18 mouse cellular contexts compared by ENCODE assay signal in genomic region chr3:97960783-97961594, GRCm38 (mm10). TPM values are rescaled to one million over a fixed set of nuclear protein-coding genes. Genes with fewer than 3 reads are reported as not detected.
DNase-seq lines count a peak whose midpoint lies in the region; ATAC-seq and TF ChIP-seq lines count a peak whose summit lies in the region.
"Had no signal": no experiment of that assay in that cellular context is flagged by ENCODE, and none has a peak within 500 bp of the region (broad histone marks: within the 10 kb centered on the region; RNA-seq: fewer than 3 reads in every experiment).

No protein-coding gene starts in this region.

- no peak overlapping the region for H3K4me3 ChIP-seq in kidney, embryonic 15.5 days (replicated peaks)
- H3K4me3 ChIP-seq in kidney, embryonic 14.5 days (ENCODE audit: low read length): no peak overlapping the region
- H3K4me3 ChIP-seq in embryonic facial prominence, embryonic 11.5 days (ENCODE audit: low read depth, low read length): no peak overlapping the region
- H3K4me3 ChIP-seq in hindbrain, embryonic 16.5 days (ENCODE audit: low read length): no peak overlapping the region
- H3K4me3 ChIP-seq in midbrain, postnatal 0 days (ENCODE audit: low read depth, low read length): no peak overlapping the region
- H3K4me3 ChIP-seq: erythroblast, embryonic 14.5 days; layer of hippocampus, adult 2 months; liver, embryonic 13.5 days had no signal

- no peaks in the 10 kb centered on the region for H3K27me3 ChIP-seq in kidney, embryonic 15.5 days
- no peaks in the 10 kb centered on the region for H3K27me3 ChIP-seq in kidney, embryonic 14.5 days (ENCODE audit: control insufficient read depth, insufficient read depth, low read length)
- H3K27me3 ChIP-seq in embryonic facial prominence, embryonic 11.5 days (ENCODE audit: control insufficient read depth, insufficient read depth, low read length): no peaks in the 10 kb centered on the region
- H3K27me3 ChIP-seq in hindbrain, embryonic 16.5 days (replicated peaks; ENCODE audit: control insufficient read depth, insufficient read depth, low read length): no peaks in the 10 kb centered on the region
- no peaks in the 10 kb centered on the region for H3K27me3 ChIP-seq in midbrain, postnatal 0 days (ENCODE audit: insufficient read depth, low read length)
- H3K27me3 ChIP-seq: liver, embryonic 13.5 days had no signal

- no peaks in the 10 kb centered on the region for H3K9me3 ChIP-seq in kidney, embryonic 15.5 days (replicated peaks)
- H3K9me3 ChIP-seq in kidney, embryonic 14.5 days (ENCODE audit: control insufficient read depth, low read length): no peaks in the 10 kb centered on the region
- H3K9me3 ChIP-seq in embryonic facial prominence, embryonic 11.5 days (replicated peaks; ENCODE audit: control insufficient read depth, low read length): no peaks in the 10 kb centered on the region
- H3K9me3 ChIP-seq in hindbrain, embryonic 16.5 days (ENCODE audit: control insufficient read depth, low read length): no peaks in the 10 kb centered on the region
- no peaks in the 10 kb centered on the region for H3K9me3 ChIP-seq in midbrain, postnatal 0 days (ENCODE audit: low read length)
- H3K9me3 ChIP-seq: liver, embryonic 13.5 days had no signal

- TF ChIP-seq CTCF in midbrain, postnatal 0 days (IDR thresholded peaks at IDR 0.05): no peak

- DNase-seq in embryonic facial prominence, embryonic 11.5 days (ENCODE audit: low spot score): peak; percentile 28
- DNase-seq in midbrain, postnatal 0 days (ENCODE audit: low spot score): peak; percentile 16
- no peak for DNase-seq in retina, postnatal 1 day
- no peak for DNase-seq in spleen, postnatal 14 days (ENCODE audit: low spot score in 2 of 2)
- DNase-seq: cerebellum, adult 11 months; cerebellum, postnatal 36 days; heart, postnatal 36 days; kidney, adult 9 months; liver, embryonic 13.5 days; lung, postnatal 10 days; right cerebral cortex, postnatal 14 days; thymus, adult 18-20 months had no signal

- WGBS in kidney, embryonic 15.5 days: 72% methylated on average over 14 of the region's 14 CpGs
- 68% methylated on average over 14 of the region's 14 CpGs for WGBS in kidney, embryonic 14.5 days
- 63% methylated on average over 14 of the region's 14 CpGs for WGBS in embryonic facial prominence, embryonic 11.5 days
- WGBS in hindbrain, embryonic 16.5 days: 46% methylated on average over 14 of the region's 14 CpGs
- WGBS in midbrain, postnatal 0 days: 42% methylated on average over 14 of the region's 14 CpGs

- no peaks in the 10 kb centered on the region for H3K36me3 ChIP-seq in kidney, embryonic 15.5 days
- H3K36me3 ChIP-seq in kidney, embryonic 14.5 days (ENCODE audit: control insufficient read depth, insufficient read depth, low read length): no peaks in the 10 kb centered on the region
- no peaks in the 10 kb centered on the region for H3K36me3 ChIP-seq in embryonic facial prominence, embryonic 11.5 days (replicated peaks; ENCODE audit: control insufficient read depth, insufficient read depth, low read depth, low read length)
- H3K36me3 ChIP-seq in hindbrain, embryonic 16.5 days (ENCODE audit: control insufficient read depth, insufficient read depth, low read length): no peaks in the 10 kb centered on the region
- H3K36me3 ChIP-seq in midbrain, postnatal 0 days (ENCODE audit: insufficient read depth, low read length): no peaks in the 10 kb centered on the region
- H3K36me3 ChIP-seq: liver, embryonic 13.5 days had no signal

- no peak overlapping the region for H3K4me2 ChIP-seq in kidney, embryonic 15.5 days
- H3K4me2 ChIP-seq in kidney, embryonic 14.5 days (replicated peaks; ENCODE audit: low read depth, low read length): no peak overlapping the region
- no peak overlapping the region for H3K4me2 ChIP-seq in embryonic facial prominence, embryonic 11.5 days (ENCODE audit: low read depth, low read length)
- H3K4me2 ChIP-seq in hindbrain, embryonic 16.5 days (ENCODE audit: low read length): no peak overlapping the region
- H3K4me2 ChIP-seq in midbrain, postnatal 0 days (ENCODE audit: low read depth, low read length, poor library complexity, severe bottlenecking): no peak overlapping the region
- H3K4me2 ChIP-seq: heart, embryonic 11.5 days; liver, embryonic 13.5 days had no signal

- H3K9ac ChIP-seq in kidney, embryonic 15.5 days: no peak overlapping the region
- H3K9ac ChIP-seq in kidney, embryonic 14.5 days (ENCODE audit: low read depth, low read length): no peak overlapping the region
- H3K9ac ChIP-seq in embryonic facial prominence, embryonic 11.5 days (replicated peaks; ENCODE audit: low read length): no peak overlapping the region
- H3K9ac ChIP-seq in hindbrain, embryonic 16.5 days (ENCODE audit: low read depth, low read length): no peak overlapping the region
- H3K9ac ChIP-seq in midbrain, postnatal 0 days (replicated peaks; ENCODE audit: low read length, poor library complexity, severe bottlenecking): no peak overlapping the region
- H3K9ac ChIP-seq: liver, embryonic 13.5 days had no signal

- H3K27ac ChIP-seq in kidney, embryonic 15.5 days: 0 out of 2 replicates have a peak overlapping the region, but pooled peaks have one; percentile 9
- no peak overlapping the region for H3K27ac ChIP-seq in kidney, embryonic 14.5 days (ENCODE audit: low read depth, low read length)
- H3K27ac ChIP-seq in embryonic facial prominence, embryonic 11.5 days (replicated peaks; ENCODE audit: low read depth, low read length): no peak overlapping the region
- no peak overlapping the region for H3K27ac ChIP-seq in hindbrain, embryonic 16.5 days (ENCODE audit: low read depth, low read length)
- no peak overlapping the region; the same call in 1 of the 2 replicates for H3K27ac ChIP-seq in midbrain, postnatal 0 days (ENCODE audit: low read depth, low read length)
- H3K27ac ChIP-seq: layer of hippocampus, adult 2 months; liver, embryonic 13.5 days had no signal

- ATAC-seq in kidney, embryonic 15.5 days (replicated peaks; ENCODE audit: low FRiP score): no peak
- no peak for ATAC-seq in kidney, embryonic 14.5 days (ENCODE audit: low FRiP score, low TSS enrichment)
- no peak for ATAC-seq in embryonic facial prominence, embryonic 11.5 days (replicated peaks; ENCODE audit: insufficient number of reproducible peaks, low FRiP score, low TSS enrichment, low read depth)
- peak; percentile 50 for ATAC-seq in hindbrain, embryonic 16.5 days
- peak; percentile 44; the same call in 1 of the 2 replicates for ATAC-seq in midbrain, postnatal 0 days (ENCODE audit: low FRiP score)

- peaks cover 28% of the 10 kb centered on the region for H3K4me1 ChIP-seq in kidney, embryonic 15.5 days
- 0 out of 2 replicates have a peak, but pooled peaks cover 7% of the 10 kb centered on the region for H3K4me1 ChIP-seq in kidney, embryonic 14.5 days (ENCODE audit: control insufficient read depth, insufficient read depth, low read length)
- no peaks in the 10 kb centered on the region for H3K4me1 ChIP-seq in embryonic facial prominence, embryonic 11.5 days (ENCODE audit: control insufficient read depth, insufficient read depth, low read length)
- peaks cover 8% of the 10 kb centered on the region; the same call in 1 of the 2 replicates for H3K4me1 ChIP-seq in hindbrain, embryonic 16.5 days (ENCODE audit: control insufficient read depth, insufficient read depth, low read depth, low read length)
- H3K4me1 ChIP-seq in midbrain, postnatal 0 days (ENCODE audit: insufficient read depth, low read length): peaks cover 5% of the 10 kb centered on the region; the same call in 1 of the 2 replicates

RNA-seq across cellular contexts. Expression of gene Notch2, which starts 52.3 kb away (rescaled TPM):
- 33.1 and 33.8 TPM in 2 replicates for polyA plus RNA-seq in kidney, embryonic 15.5 days (2015; fragmentation: Nextera tagmentation; extraction: Ambion mirVana)
- 34.4 and 42.7 TPM in 2 replicates for polyA plus RNA-seq in kidney, embryonic 14.5 days (2014; fragmentation: Nextera tagmentation; extraction: Ambion mirVana)
- polyA plus RNA-seq in embryonic facial prominence, embryonic 11.5 days (2014; fragmentation: Nextera tagmentation; extraction: Ambion mirVana): 27.8 and 28.8 TPM in 2 replicates
- polyA plus RNA-seq in hindbrain, embryonic 16.5 days (2015; fragmentation: Nextera tagmentation; extraction: Ambion mirVana): 7.6 and 12.1 TPM in 2 replicates
- total RNA-seq in midbrain, postnatal 0 days (2014; rRNA removed): 22.8 and 33.5 TPM in 2 replicates
- 5.4 and 6.1 TPM in 2 replicates for polyA plus RNA-seq in midbrain, postnatal 0 days (2015; fragmentation: Nextera tagmentation; extraction: Ambion mirVana)

RNA-seq across cellular contexts. Expression of gene Sec22b, which starts 60.0 kb away (rescaled TPM):
- polyA plus RNA-seq in kidney, embryonic 15.5 days (2015; fragmentation: Nextera tagmentation; extraction: Ambion mirVana): 130 TPM in 2 replicates
- polyA plus RNA-seq in kidney, embryonic 14.5 days (2014; fragmentation: Nextera tagmentation; extraction: Ambion mirVana): 120 and 136 TPM in 2 replicates
- 124 and 139 TPM in 2 replicates for polyA plus RNA-seq in embryonic facial prominence, embryonic 11.5 days (2014; fragmentation: Nextera tagmentation; extraction: Ambion mirVana)
- polyA plus RNA-seq in hindbrain, embryonic 16.5 days (2015; fragmentation: Nextera tagmentation; extraction: Ambion mirVana): 97.5 and 102 TPM in 2 replicates
- 62.8 and 69.3 TPM in 2 replicates for total RNA-seq in midbrain, postnatal 0 days (2014; rRNA removed)
- 81.4 and 89.1 TPM in 2 replicates for polyA plus RNA-seq in midbrain, postnatal 0 days (2015; fragmentation: Nextera tagmentation; extraction: Ambion mirVana)

Comparison
In these comparisons a context has a peak if more than half of its experiments do, and no peak if none do; other contexts are left out.
1. ATAC-seq: peak in hindbrain, embryonic 16.5 days (single experiment) and midbrain, postnatal 0 days (single experiment); none in kidney, embryonic 15.5 days (single experiment), kidney, embryonic 14.5 days (single experiment) and embryonic facial prominence, embryonic 11.5 days (single experiment).
2. DNase-seq: peak in embryonic facial prominence, embryonic 11.5 days (single experiment) and midbrain, postnatal 0 days (single experiment); none in retina, postnatal 1 day (single experiment) and spleen, postnatal 14 days (0 of 2).